Comparison of ENCODE assay signal across 13 mouse cellular contexts in genomic region chr15:85464823-85465565, GRCm38 (mm10). TPM values are rescaled to one million over a fixed set of nuclear protein-coding genes. Genes with fewer than 3 reads are reported as not detected.
A peak's percentile ranks its signal among the peaks of the same experiment; 100 is the strongest.
DNase-seq lines count a peak whose midpoint lies in the region; ATAC-seq and TF ChIP-seq lines count a peak whose summit lies in the region.
"Had no signal": no experiment of that assay in that cellular context is flagged by ENCODE, and none has a peak within 500 bp of the region (broad histone marks: within the 10 kb centered on the region; RNA-seq: fewer than 3 reads in every experiment).

No protein-coding gene starts in this region.

- no peaks in the 10 kb centered on the region for H3K9me3 ChIP-seq in forebrain, embryonic 13.5 days (replicated peaks)
- H3K9me3 ChIP-seq in midbrain, embryonic 12.5 days, result no peaks in the 10 kb centered on the region
- H3K9me3 ChIP-seq in stomach, postnatal 0 days (ENCODE audit: control insufficient read depth, low read length), result no peaks in the 10 kb centered on the region
- H3K9me3 ChIP-seq in heart, embryonic 12.5 days (replicated peaks), result no peaks in the 10 kb centered on the region

- peak; percentile 71 for DNase-seq in kidney, postnatal 10 days
- no peak for DNase-seq in kidney, adult 9 months
- DNase-seq in NIH3T3 (ENCODE audit: low read depth), result peak; percentile 51
- no peak for DNase-seq in stomach, postnatal 0 days (ENCODE audit: low spot score)
- DNase-seq: cerebellum, adult 8-10 months; heart, adult 2 months; spleen, adult 18-20 months had no signal

- H3K27ac ChIP-seq in forebrain, embryonic 13.5 days, result peak overlapping the region; percentile 86
- peak overlapping the region; percentile 90 for H3K27ac ChIP-seq in midbrain, embryonic 12.5 days (replicated peaks)
- H3K27ac ChIP-seq in stomach, postnatal 0 days (replicated peaks), result no peak overlapping the region
- H3K27ac ChIP-seq in heart, embryonic 12.5 days (ENCODE audit: poor library complexity, severe bottlenecking), result no peak overlapping the region
- H3K27ac ChIP-seq: heart, adult 2 months; macrophage had no signal

- peaks cover 72% of the 10 kb centered on the region for H3K4me1 ChIP-seq in forebrain, embryonic 13.5 days
- H3K4me1 ChIP-seq in midbrain, embryonic 12.5 days, result peaks cover 71% of the 10 kb centered on the region
- H3K4me1 ChIP-seq in stomach, postnatal 0 days (replicated peaks; ENCODE audit: control insufficient read depth, insufficient read depth), result no peaks in the 10 kb centered on the region
- H3K4me1 ChIP-seq in heart, embryonic 12.5 days (replicated peaks), result peaks cover 26% of the 10 kb centered on the region

- H3K4me2 ChIP-seq in forebrain, embryonic 13.5 days, result no peak overlapping the region
- H3K4me2 ChIP-seq in midbrain, embryonic 12.5 days (replicated peaks), result no peak overlapping the region
- no peak overlapping the region for H3K4me2 ChIP-seq in stomach, postnatal 0 days (replicated peaks; ENCODE audit: low read depth)
- H3K4me2 ChIP-seq in heart, embryonic 12.5 days, result no peak overlapping the region

- TF ChIP-seq CTCF in stomach, postnatal 0 days (IDR thresholded peaks at IDR 0.05; ENCODE audit: low read depth), result no peak

- H3K9ac ChIP-seq in forebrain, embryonic 13.5 days, result no peak overlapping the region
- no peak overlapping the region for H3K9ac ChIP-seq in midbrain, embryonic 12.5 days (replicated peaks)
- H3K9ac ChIP-seq in stomach, postnatal 0 days (ENCODE audit: low read length), result no peak overlapping the region
- no peak overlapping the region for H3K9ac ChIP-seq in heart, embryonic 12.5 days

- WGBS in forebrain, embryonic 13.5 days, result 15% methylated on average over 10 of the region's 10 CpGs
- 39% methylated on average over 10 of the region's 10 CpGs for WGBS in midbrain, embryonic 12.5 days
- WGBS in stomach, postnatal 0 days, result 63% methylated on average over 10 of the region's 10 CpGs
- WGBS in heart, embryonic 12.5 days, result 61% methylated on average over 10 of the region's 10 CpGs

- peaks cover 13% of the 10 kb centered on the region for H3K27me3 ChIP-seq in forebrain, embryonic 13.5 days
- H3K27me3 ChIP-seq in midbrain, embryonic 12.5 days, result peaks cover 23% of the 10 kb centered on the region
- no peaks in the 10 kb centered on the region for H3K27me3 ChIP-seq in stomach, postnatal 0 days (ENCODE audit: control insufficient read depth, insufficient read depth, low read length)
- H3K27me3 ChIP-seq in heart, embryonic 12.5 days (replicated peaks), result 0 out of 2 replicates have a peak, but pooled peaks cover 3% of the 10 kb centered on the region

- H3K36me3 ChIP-seq in forebrain, embryonic 13.5 days (ENCODE audit: poor library complexity, severe bottlenecking), result peaks cover 42% of the 10 kb centered on the region
- peaks cover 21% of the 10 kb centered on the region for H3K36me3 ChIP-seq in midbrain, embryonic 12.5 days
- H3K36me3 ChIP-seq in stomach, postnatal 0 days (ENCODE audit: control insufficient read depth, insufficient read depth, low read length), result peaks cover 20% of the 10 kb centered on the region
- H3K36me3 ChIP-seq in heart, embryonic 12.5 days, result peaks cover 62% of the 10 kb centered on the region

- H3K4me3 ChIP-seq in forebrain, embryonic 13.5 days, result no peak overlapping the region
- H3K4me3 ChIP-seq in midbrain, embryonic 12.5 days, result no peak overlapping the region
- no peak overlapping the region for H3K4me3 ChIP-seq in stomach, postnatal 0 days (ENCODE audit: low read depth, low read length)
- H3K4me3 ChIP-seq in heart, embryonic 12.5 days, result no peak overlapping the region
- H3K4me3 ChIP-seq: heart, adult 2 months had no signal

- no peak for ATAC-seq in forebrain, embryonic 13.5 days
- no peak for ATAC-seq in midbrain, embryonic 12.5 days (ENCODE audit: low FRiP score, low read depth)
- ATAC-seq in megakaryocyte-erythroid progenitor cell, adult 5-6 weeks (replicated peaks; ENCODE audit: low FRiP score, low TSS enrichment, poor library complexity, severe bottlenecking), result no peak
- ATAC-seq in stomach, postnatal 0 days (ENCODE audit: low FRiP score, low TSS enrichment), result no peak
- ATAC-seq in heart, embryonic 12.5 days (ENCODE audit: insufficient number of reproducible peaks, low FRiP score), result no peak

- no peak for TF ChIP-seq EP300 in stomach, postnatal 0 days (optimal IDR thresholded peaks at IDR 0.05)

RNA-seq across cellular contexts. Expression of gene 7530416G11Rik, which starts 38.0 kb away (rescaled TPM):
- polyA plus RNA-seq in forebrain, embryonic 13.5 days (2015; fragmentation: Nextera tagmentation; extraction: Ambion mirVana), result not detected in 2 replicates
- not detected in 2 replicates for polyA plus RNA-seq in midbrain, embryonic 12.5 days (2016; fragmentation: Nextera tagmentation; extraction: Ambion mirVana)
- total RNA-seq in megakaryocyte-erythroid progenitor cell, adult 5-6 weeks (2014; fragmentation: Nextera tagmentation), result not detected in 2 replicates
- total RNA-seq in megakaryocyte-erythroid progenitor cell, adult 5-6 weeks (2017), result not detected in 2 replicates
- not detected in 2 replicates for polyA plus RNA-seq in stomach, postnatal 0 days (2015; fragmentation: Nextera tagmentation; extraction: Ambion mirVana)
- not detected in 2 replicates for polyA plus RNA-seq in heart, embryonic 12.5 days (2016; fragmentation: Nextera tagmentation; extraction: Ambion mirVana)
- total RNA-seq: heart, adult 2 months; layer of hippocampus, postnatal 14 days had no signal
- polyA plus RNA-seq: heart, adult 2 months; macrophage had no signal

Comparison
In these comparisons a context has a peak if more than half of its experiments do, and no peak if none do; other contexts are left out.
1. DNase-seq: peak in kidney, postnatal 10 days (single experiment) and NIH3T3 (single experiment); none in kidney, adult 9 months (single experiment) and stomach, postnatal 0 days (single experiment).
2. H3K27ac ChIP-seq: peak in forebrain, embryonic 13.5 days (single experiment) and midbrain, embryonic 12.5 days (single experiment); none in stomach, postnatal 0 days (single experiment) and heart, embryonic 12.5 days (single experiment).